Mouse (Mus musculus) small intestine, adult 2 months (tissue): Measurements from ENCODE around the gene Rbfox1. TPM values are rescaled to one million over a fixed set of nuclear protein-coding genes. Genes with fewer than 3 reads are reported as not detected.

Source experiments
- H3K27ac ChIP-seq: fragments of 200-500 bp; 2 replicates; pipeline ENCODE4 v1.5.1; 2012; ENCODE audit warnings: low read depth, low read length, control low read depth, inconsistent platforms; ENCODE audit not compliant: insufficient read depth
- H3K27me3 ChIP-seq: fragments of 200-500 bp; 2 replicates; pipeline ENCODE4 v1.6.1; 2012; ENCODE audit warnings: mild to moderate bottlenecking, moderate library complexity, low read length, inconsistent platforms; ENCODE audit not compliant: control insufficient read depth, insufficient read depth
- H3K36me3 ChIP-seq: fragments of 200-500 bp; 2 replicates; pipeline ENCODE4 v1.6.1; 2012; ENCODE audit warnings: mild to moderate bottlenecking, low read length, control low read depth, inconsistent platforms; ENCODE audit not compliant: control insufficient read depth, insufficient read depth
- H3K4me1 ChIP-seq: fragments of 200-500 bp; 2 replicates; pipeline ENCODE4 v1.6.1; 2012; ENCODE audit warnings: low read length, inconsistent platforms, mixed read lengths; ENCODE audit not compliant: control insufficient read depth, insufficient read depth, insufficient read length
- H3K4me3 ChIP-seq: fragments of 200-500 bp; 2 replicates; pipeline ENCODE4 v1.5.1; 2012; ENCODE audit warnings: low read depth, mild to moderate bottlenecking, control low read depth, inconsistent platforms, low read length, moderate library complexity
- CTCF ChIP-seq: fragments of 200-500 bp; IDR thresholded peaks from 2 replicates; pipeline ENCODE4 v1.5.1; 2012; ENCODE audit warnings: low read depth, mild to moderate bottlenecking, control low read depth, inconsistent platforms, low read length, moderate library complexity, mixed read lengths; ENCODE audit not compliant: insufficient replicate concordance, insufficient read length; ENCODE audit errors: extremely low read depth
- POLR2A ChIP-seq: fragments of 200-500 bp; IDR thresholded peaks from 2 replicates; pipeline ENCODE4 v1.6.1; 2012; ENCODE audit warnings: low read depth, mild to moderate bottlenecking, control low read depth, inconsistent platforms, low read length, moderate library complexity
- WGBS: fragments of 180-500 bp; shearing (Covaris S2); methylation state at CpG from one replicate; pipeline ENCODE4 v1.1.7; 2018; 5-methylcytosine and 5-hydroxymethylcytosine counted together
- polyA plus RNA-seq: library from polyadenylated mRNA; depleted of rRNA; stranded (reverse); fragments of >200 nt; gene quantifications from 2 replicates; pipeline ENCODE4 v1.2.3, GENCODE M21; 2012

Rbfox1 gene
- polyA plus RNA-seq, 1 experiment = 0.72 TPM

DNA sequence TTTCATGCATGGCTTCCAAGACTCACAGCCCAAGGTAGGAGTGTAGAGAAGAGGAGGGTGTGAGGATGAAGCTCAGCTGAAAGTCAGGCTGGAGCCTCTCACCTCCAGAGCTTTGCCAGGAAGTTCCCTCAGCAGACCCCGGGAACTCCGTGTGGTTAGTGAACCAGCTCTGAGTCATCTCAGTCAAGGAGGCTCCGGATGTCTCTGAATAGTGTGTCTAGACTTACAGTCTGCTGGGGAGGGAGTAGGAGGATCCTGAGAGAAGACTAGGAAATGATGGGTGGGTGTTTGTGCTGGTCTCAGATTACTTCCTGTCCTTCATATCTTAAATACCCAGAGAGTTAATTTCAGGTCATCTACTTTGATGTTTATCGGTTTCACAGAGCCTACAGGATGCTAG lies 1004.1 kb downstream of the Rbfox1 start:
- H3K27me3 ChIP-seq = no peaks in the 10 kb centered on the region
- H3K36me3 ChIP-seq = no peaks in the 10 kb centered on the region
- WGBS = 55% methylated on average over 4 of the region's 4 CpGs

DNA sequence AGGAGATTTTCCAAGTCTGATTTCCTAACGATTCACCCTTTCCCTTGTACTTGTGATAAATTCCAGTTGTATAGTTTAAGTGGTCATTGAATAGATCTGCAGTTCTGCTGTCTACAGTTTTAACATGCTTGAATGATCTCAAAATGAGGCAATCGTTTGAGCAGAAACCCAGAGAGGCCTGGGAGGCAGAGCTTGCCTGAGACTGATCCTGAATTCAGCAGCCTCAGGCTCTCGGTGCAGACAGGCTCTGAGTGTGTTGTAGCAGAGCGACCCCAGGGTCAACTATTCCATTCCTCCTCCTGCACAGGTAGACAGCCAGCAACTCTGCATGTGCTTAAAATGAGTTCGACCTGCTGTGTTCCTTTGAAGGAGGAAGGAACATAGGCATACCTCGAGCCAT lies 1012.6 kb downstream of the Rbfox1 start:
- H3K4me3 ChIP-seq = no peak overlapping the region
- no peaks in the 10 kb centered on the region for H3K4me1 ChIP-seq
- TF ChIP-seq POLR2A (no peak), CTCF (no peak)
- 53% methylated on average over 6 of the region's 6 CpGs for WGBS
- H3K27me3 ChIP-seq = no peaks in the 10 kb centered on the region
- no peak overlapping the region for H3K27ac ChIP-seq
- no peaks in the 10 kb centered on the region for H3K36me3 ChIP-seq

More for the DNA sequence above, 1004.1 kb downstream of the Rbfox1 start:
- H3K4me3 ChIP-seq = no peak overlapping the region
- H3K27ac ChIP-seq = no peak overlapping the region
- TF ChIP-seq CTCF (no peak), POLR2A (no peak)
- no peaks in the 10 kb centered on the region for H3K4me1 ChIP-seq

DNA sequence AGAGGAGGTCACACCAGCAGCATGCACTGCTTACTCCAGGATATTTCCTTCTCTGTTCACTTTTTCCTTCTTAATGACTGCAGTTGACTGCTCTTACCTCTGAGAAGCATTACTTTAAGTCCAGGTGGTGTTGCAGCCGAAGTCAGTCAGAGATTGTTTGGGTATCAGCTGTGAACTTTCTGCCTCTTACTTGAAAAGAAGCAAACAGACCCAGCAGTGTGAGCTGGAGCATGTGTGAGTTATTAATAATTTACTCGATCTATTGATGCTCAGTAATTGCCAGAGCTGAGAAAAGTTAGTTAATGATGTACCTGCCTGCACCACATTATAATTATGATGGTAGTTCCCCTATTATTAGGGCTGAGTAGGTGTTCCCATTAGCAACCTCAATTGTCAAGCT lies 1014.9 kb downstream of the Rbfox1 start:
- H3K4me3 ChIP-seq = no peak overlapping the region
- H3K4me1 ChIP-seq = no peaks in the 10 kb centered on the region
- H3K36me3 ChIP-seq = no peaks in the 10 kb centered on the region
- no peak overlapping the region for H3K27ac ChIP-seq
- no peaks in the 10 kb centered on the region for H3K27me3 ChIP-seq
- TF ChIP-seq CTCF (no peak), POLR2A (no peak)
- WGBS = 23% methylated on average over 2 of the region's 2 CpGs

DNA sequence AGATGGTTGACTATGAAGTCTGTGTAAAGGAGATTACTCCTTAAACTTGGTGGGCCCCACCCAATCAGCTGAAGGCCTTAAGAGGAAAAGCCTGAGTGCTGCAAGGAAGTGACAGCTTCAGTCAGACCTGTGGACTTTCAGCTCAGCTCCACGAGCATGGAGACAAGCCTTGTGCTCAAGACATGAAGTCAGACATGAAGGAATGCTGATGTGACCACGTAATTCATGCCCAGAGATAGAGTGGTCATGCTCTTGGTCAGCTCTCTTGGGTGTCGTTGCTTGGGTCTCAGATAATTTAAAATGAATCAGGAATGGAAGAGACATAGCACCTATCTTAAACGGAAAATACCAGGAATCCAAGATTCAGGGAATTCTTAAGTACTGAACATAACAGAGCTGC lies 1019.8 kb downstream of the Rbfox1 start:
- WGBS = 62% methylated on average over 4 of the region's 4 CpGs
- no peak overlapping the region for H3K27ac ChIP-seq
- H3K4me1 ChIP-seq = no peaks in the 10 kb centered on the region
- H3K36me3 ChIP-seq = no peaks in the 10 kb centered on the region
- H3K4me3 ChIP-seq = no peak overlapping the region
- no peaks in the 10 kb centered on the region for H3K27me3 ChIP-seq
- no peak for TF ChIP-seq POLR2A
- TF ChIP-seq CTCF = no peak

DNA sequence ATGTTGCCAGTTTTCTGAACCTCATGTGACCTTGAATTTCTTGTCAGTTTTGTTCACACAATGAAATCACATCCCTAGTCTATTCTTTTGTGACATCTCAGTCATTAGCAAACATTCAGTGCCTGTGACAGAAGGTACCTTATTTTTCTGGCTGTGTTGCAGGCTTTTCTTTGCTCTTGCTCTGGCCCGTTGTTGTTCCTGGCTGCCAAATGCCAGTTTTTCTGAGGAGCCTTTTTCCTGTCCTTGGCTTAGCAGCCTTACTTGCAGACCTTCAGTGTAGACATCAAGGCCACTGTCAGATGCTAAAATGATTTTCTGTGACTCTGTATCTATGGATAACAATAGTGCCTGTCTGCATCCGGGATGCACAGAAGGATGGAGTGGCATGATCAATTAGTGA lies 1020.8 kb downstream of the Rbfox1 start:
- Histone ChIP-seq H3K27ac (no peak overlapping the region), H3K36me3 (no peaks in the 10 kb centered on the region), H3K4me1 (no peaks in the 10 kb centered on the region), H3K4me3 (no peak overlapping the region), H3K27me3 (no peaks in the 10 kb centered on the region)
- TF ChIP-seq CTCF (no peak), POLR2A (no peak)
- WGBS = 64% methylated on average over 2 of the region's 2 CpGs

DNA sequence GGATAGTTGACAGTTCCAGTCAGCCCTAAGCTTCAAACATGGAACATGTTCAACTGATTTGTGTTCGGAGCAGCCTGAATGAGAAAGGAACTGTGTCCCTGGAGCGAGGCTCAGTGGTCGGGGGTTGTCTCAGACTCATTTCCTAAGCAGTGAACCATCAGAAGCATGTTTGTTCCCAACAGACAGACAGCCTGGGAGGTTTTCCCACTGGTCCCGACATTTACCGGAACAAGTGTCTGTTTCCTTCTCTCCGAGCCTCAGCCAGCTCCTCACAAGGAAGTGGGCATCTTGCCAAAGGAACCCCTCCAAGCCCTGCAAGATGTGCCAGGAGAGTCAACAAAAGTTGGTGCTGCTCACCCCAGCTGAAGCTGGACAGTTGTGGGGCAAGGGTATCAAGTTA lies 1022.4 kb downstream of the Rbfox1 start:
- Histone ChIP-seq H3K27ac (no peak overlapping the region), H3K4me3 (no peak overlapping the region), H3K27me3 (no peaks in the 10 kb centered on the region), H3K4me1 (no peaks in the 10 kb centered on the region), H3K36me3 (no peaks in the 10 kb centered on the region)
- 54% methylated on average over 6 of the region's 6 CpGs for WGBS
- TF ChIP-seq CTCF = no peak
- TF ChIP-seq POLR2A = no peak

DNA sequence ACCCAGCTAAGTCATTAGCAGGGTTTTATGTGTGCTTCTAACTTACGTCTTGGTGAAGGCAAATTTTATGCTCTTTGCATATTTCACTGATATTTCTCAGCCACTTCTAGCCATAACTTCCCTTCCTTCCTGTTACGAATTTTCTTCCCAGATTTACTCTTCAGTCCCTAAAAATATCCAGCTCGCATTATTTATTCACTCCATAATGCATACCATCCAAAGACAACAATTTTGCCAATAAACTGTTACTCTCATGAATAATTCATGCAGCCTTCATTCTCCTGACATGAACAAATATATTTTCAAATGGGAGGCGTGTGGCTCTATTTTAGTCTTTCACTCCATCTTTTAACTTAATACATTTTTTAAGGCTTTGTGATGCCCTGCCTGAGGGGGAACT lies 1029.4 kb downstream of the Rbfox1 start:
- TF ChIP-seq POLR2A (no peak), CTCF (no peak)
- Histone ChIP-seq H3K4me1 (no peaks in the 10 kb centered on the region), H3K27me3 (no peaks in the 10 kb centered on the region), H3K27ac (no peak overlapping the region), H3K4me3 (no peak overlapping the region), H3K36me3 (no peaks in the 10 kb centered on the region)
- WGBS = 80% methylated on average over 4 of the region's 4 CpGs

DNA sequence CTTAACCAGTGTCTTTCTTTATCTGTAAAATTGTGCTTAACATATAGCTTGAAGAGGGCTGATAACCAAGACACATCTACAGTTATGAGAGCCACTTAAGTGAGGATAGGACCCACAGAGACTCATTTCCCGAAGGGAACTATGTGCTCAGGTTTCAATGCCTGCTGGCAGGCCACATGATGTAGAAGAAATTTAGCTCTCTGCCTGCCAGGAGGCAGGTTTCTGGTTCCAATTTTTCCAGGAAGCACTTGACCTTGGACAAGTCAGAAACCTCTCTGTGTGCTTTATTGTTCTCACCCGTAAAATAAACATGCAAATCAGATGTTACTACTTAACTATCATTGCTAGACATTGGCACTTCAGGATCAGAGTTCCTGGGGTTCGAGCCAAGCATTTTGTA lies 1033.5 kb downstream of the Rbfox1 start:
- 35% methylated on average over 3 of the region's 3 CpGs for WGBS
- no peaks in the 10 kb centered on the region for H3K36me3 ChIP-seq
- TF ChIP-seq POLR2A (no peak), CTCF (no peak)
- H3K4me1 ChIP-seq = no peaks in the 10 kb centered on the region
- H3K4me3 ChIP-seq = no peak overlapping the region
- H3K27ac ChIP-seq = no peak overlapping the region
- no peaks in the 10 kb centered on the region for H3K27me3 ChIP-seq
